Mouse (Mus musculus) small intestine, adult 2 months (tissue): Measurements from ENCODE around the gene Sarm1.

Experiments
- CTCF ChIP-seq: fragments of 200-500 bp; IDR thresholded peaks from 2 replicates; pipeline ENCODE4 v1.5.1; 2012; ENCODE audit warnings: low read depth, mild to moderate bottlenecking, control low read depth, inconsistent platforms, low read length, moderate library complexity, mixed read lengths; ENCODE audit not compliant: insufficient replicate concordance, insufficient read length; ENCODE audit errors: extremely low read depth
- POLR2A ChIP-seq: fragments of 200-500 bp; IDR thresholded peaks from 2 replicates; pipeline ENCODE4 v1.6.1; 2012; ENCODE audit warnings: low read depth, mild to moderate bottlenecking, control low read depth, inconsistent platforms, low read length, moderate library complexity

- peak; percentile 81; the same call in 1 of the 2 replicates for TF ChIP-seq POLR2A
- no peak for TF ChIP-seq CTCF
Observed at GRCm38 (mm10) chr11:78512025-78512957, 14.7 kb upstream of the Sarm1 start, which contains the start of the genes Tmem199 and Poldip2.
